Mouse (Mus musculus): ENCODE results near the gene Wdr90. TPM values are rescaled to one million over a fixed set of nuclear protein-coding genes. Genes with fewer than 3 reads are reported as not detected.

The Wdr90 gene
- total RNA-seq, 1 experiment = 24.7 TPM

- peak overlapping the region; percentile 87 for H3K9ac ChIP-seq (ENCODE audit: insufficient read depth, low read depth, low read length, poor library complexity, severe bottlenecking)
- DNase-seq (ENCODE audit: low read depth, low spot score) = no peak
- TF ChIP-seq CHD2 (IDR thresholded peaks at IDR 0.05; ENCODE audit: low read depth, low read length) (no peak), ZC3H11A (IDR thresholded peaks at IDR 0.05; ENCODE audit: borderline replicate concordance, low read depth, low read length) (no peak), HCFC1 (IDR thresholded peaks at IDR 0.05; ENCODE audit: borderline replicate concordance, insufficient read depth, low read length) (no peak), ZNF384 (IDR thresholded peaks at IDR 0.05; ENCODE audit: low read depth, low read length) (no peak), MAFK (IDR thresholded peaks at IDR 0.05; ENCODE audit: insufficient read depth, low read depth, low read length) (no peak)
- in situ Hi-C loops (cut with MboI; ENCODE audit: low sequenced_read_pairs in 2 of 2, unreplicated experiment in 2 of 2) = no loop called here
- peak overlapping the region; percentile 69 to 77 for H3K4me3 ChIP-seq (ENCODE audit: insufficient read depth in 1 of 2, low read depth in 1 of 2, low read length in 2 of 2, poor library complexity in 1 of 2, severe bottlenecking in 1 of 2)
- H3K9me3 ChIP-seq (ENCODE audit: control insufficient read depth, insufficient read depth, low read depth, low read length) = no peaks in the 10 kb centered on the region
- H3K27ac ChIP-seq (ENCODE audit: insufficient read depth, low read depth, low read length, poor library complexity, severe bottlenecking) = no peak overlapping the region
- H3K4me1 ChIP-seq (ENCODE audit: control insufficient read depth in 2 of 2, insufficient read depth in 2 of 2, low read length in 2 of 2, poor library complexity in 1 of 2) = peaks cover 0 to 7% of the 10 kb centered on the region in 2 experiments; a peak in 1 of 4 replicates
- H3K36me3 ChIP-seq (ENCODE audit: control insufficient read depth, insufficient read depth, low read length, poor library complexity, severe bottlenecking) = peaks cover under 1% of the 10 kb centered on the region; the same call in 1 of the 2 replicates
Measured at GRCm38 (mm10) chr17:25861704-25862612, 657 bp upstream of the Wdr90 start.

DNA sequence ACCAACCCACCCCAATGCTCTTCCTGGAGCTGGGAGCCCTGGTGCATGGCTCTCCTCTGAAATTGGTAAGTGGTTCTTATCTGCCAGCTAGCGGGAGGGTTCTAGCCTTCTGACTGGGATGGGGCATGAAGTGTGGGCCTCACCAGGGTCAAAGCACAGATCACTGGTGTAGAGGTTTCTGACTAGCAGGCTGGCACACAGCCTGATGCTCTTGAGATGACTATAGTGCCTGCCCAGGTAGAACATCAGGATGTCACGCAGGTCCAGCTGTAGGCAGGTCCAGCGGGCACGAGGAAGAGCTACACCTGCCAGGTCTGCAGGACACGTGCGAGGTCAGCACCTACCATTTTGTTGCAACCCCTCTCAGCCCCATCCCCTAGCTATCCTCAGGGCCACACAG lies 1.1 kb downstream of the Wdr90 start:
- no peak overlapping the region for H3K9ac ChIP-seq (ENCODE audit: insufficient read depth, low read depth, low read length, poor library complexity, severe bottlenecking)
- no peak overlapping the region for H3K27ac ChIP-seq (ENCODE audit: insufficient read depth, low read depth, low read length, poor library complexity, severe bottlenecking)
- TF ChIP-seq ZC3H11A (IDR thresholded peaks at IDR 0.05; ENCODE audit: borderline replicate concordance, low read depth, low read length) = no peak
- TF ChIP-seq CHD2 (IDR thresholded peaks at IDR 0.05; ENCODE audit: low read depth, low read length) = no peak
- TF ChIP-seq ZNF384 (IDR thresholded peaks at IDR 0.05; ENCODE audit: low read depth, low read length) = no peak
- TF ChIP-seq HCFC1 (IDR thresholded peaks at IDR 0.05; ENCODE audit: borderline replicate concordance, insufficient read depth, low read length) = no peak
- no peak for TF ChIP-seq MAFK (IDR thresholded peaks at IDR 0.05; ENCODE audit: insufficient read depth, low read depth, low read length)

GRCm38 (mm10) chr17:25844396-25844901 lies 16.9 kb downstream of the Wdr90 start, which contains the start of gene Rhot2:
TSS of gene Rhot2 (minus strand) at chr17:25844851.
- in situ Hi-C loops (cut with MboI; ENCODE audit: low sequenced_read_pairs in 2 of 2, unreplicated experiment in 2 of 2) = no loop called here
- peak within 1 kb of the TSS; percentile 88 to 93 for H3K4me3 ChIP-seq (ENCODE audit: insufficient read depth in 1 of 2, low read depth in 1 of 2, low read length in 2 of 2, poor library complexity in 1 of 2, severe bottlenecking in 1 of 2)
- peak; percentile 83 for DNase-seq (ENCODE audit: low read depth, low spot score)
- peaks cover 37% of the 10 kb centered on the region for H3K36me3 ChIP-seq (ENCODE audit: control insufficient read depth, insufficient read depth, low read length, poor library complexity, severe bottlenecking)
- TF ChIP-seq CHD2 (IDR thresholded peaks at IDR 0.05; ENCODE audit: low read depth, low read length) (no peak), HCFC1 (IDR thresholded peaks at IDR 0.05; ENCODE audit: borderline replicate concordance, insufficient read depth, low read length) (no peak), ZNF384 (IDR thresholded peaks at IDR 0.05; ENCODE audit: low read depth, low read length) (no peak)
- peak within 1 kb of the TSS; percentile 94 for H3K9ac ChIP-seq (ENCODE audit: insufficient read depth, low read depth, low read length, poor library complexity, severe bottlenecking)
- H3K27ac ChIP-seq (ENCODE audit: insufficient read depth, low read depth, low read length, poor library complexity, severe bottlenecking) = peak within 1 kb of the TSS; percentile 22; the same call in 1 of the 2 replicates
- peaks cover 2 to 6% of the 10 kb centered on the region in 2 experiments; a peak in 1 of 4 replicates for H3K4me1 ChIP-seq (ENCODE audit: control insufficient read depth in 2 of 2, insufficient read depth in 2 of 2, low read length in 2 of 2, poor library complexity in 1 of 2)
- no peaks in the 10 kb centered on the region for H3K9me3 ChIP-seq (ENCODE audit: control insufficient read depth, insufficient read depth, low read depth, low read length)

More for the DNA sequence above, 1.1 kb downstream of the Wdr90 start:
- no peak for DNase-seq (ENCODE audit: low read depth, low spot score)
- in situ Hi-C loops (cut with MboI; ENCODE audit: low sequenced_read_pairs in 2 of 2, unreplicated experiment in 2 of 2) = no loop called here
- Histone ChIP-seq H3K36me3 (ENCODE audit: control insufficient read depth, insufficient read depth, low read length, poor library complexity, severe bottlenecking) (peaks cover 2% of the 10 kb centered on the region; the same call in 1 of the 2 replicates), H3K4me3 (ENCODE audit: insufficient read depth in 1 of 2, low read depth in 1 of 2, low read length in 2 of 2, poor library complexity in 1 of 2, severe bottlenecking in 1 of 2) (no peak overlapping the region), H3K9me3 (ENCODE audit: control insufficient read depth, insufficient read depth, low read depth, low read length) (no peaks in the 10 kb centered on the region), H3K4me1 (ENCODE audit: control insufficient read depth in 2 of 2, insufficient read depth in 2 of 2, low read length in 2 of 2, poor library complexity in 1 of 2) (peaks cover 0 to 4% of the 10 kb centered on the region in 2 experiments; a peak in 1 of 4 replicates)

- Histone ChIP-seq H3K36me3 (ENCODE audit: control insufficient read depth, insufficient read depth, low read length, poor library complexity, severe bottlenecking) (peaks cover 42% of the 10 kb centered on the region), H3K9me3 (ENCODE audit: control insufficient read depth, insufficient read depth, low read depth, low read length) (no peaks in the 10 kb centered on the region), H3K9ac (ENCODE audit: insufficient read depth, low read depth, low read length, poor library complexity, severe bottlenecking) (peak overlapping the region; percentile 94), H3K27ac (ENCODE audit: insufficient read depth, low read depth, low read length, poor library complexity, severe bottlenecking) (peak overlapping the region; percentile 22; the same call in 1 of the 2 replicates), H3K4me1 (ENCODE audit: control insufficient read depth in 2 of 2, insufficient read depth in 2 of 2, low read length in 2 of 2, poor library complexity in 1 of 2) (peaks cover 2 to 6% of the 10 kb centered on the region in 2 experiments; a peak in 1 of 4 replicates), H3K4me3 (ENCODE audit: insufficient read depth in 1 of 2, low read depth in 1 of 2, low read length in 2 of 2, poor library complexity in 1 of 2, severe bottlenecking in 1 of 2) (peak overlapping the region; percentile 88 to 93)
- in situ Hi-C loops (cut with MboI; ENCODE audit: low sequenced_read_pairs in 2 of 2, unreplicated experiment in 2 of 2) = no loop called here
- DNase-seq (ENCODE audit: low read depth, low spot score) = no peak
- TF ChIP-seq CHD2 (IDR thresholded peaks at IDR 0.05; ENCODE audit: low read depth, low read length) (no peak), ZC3H11A (IDR thresholded peaks at IDR 0.05; ENCODE audit: borderline replicate concordance, low read depth, low read length) (no peak), ZNF384 (IDR thresholded peaks at IDR 0.05; ENCODE audit: low read depth, low read length) (no peak), HCFC1 (IDR thresholded peaks at IDR 0.05; ENCODE audit: borderline replicate concordance, insufficient read depth, low read length) (no peak), MAFK (IDR thresholded peaks at IDR 0.05; ENCODE audit: insufficient read depth, low read depth, low read length) (no peak)
Measured at GRCm38 (mm10) chr17:25843636-25844395, 17.5 kb downstream of the Wdr90 start.
